Mouse (Mus musculus): Measurements from ENCODE around the gene Apex1. TPM values are rescaled to one million over a fixed set of nuclear protein-coding genes. Genes with fewer than 3 reads are reported as not detected.

Gene Apex1
- 16.7 and 21.3 TPM in 2 replicates for polyA plus RNA-seq (2012; ENCODE audit: insufficient read depth, insufficient read length, missing spikeins)

DNA sequence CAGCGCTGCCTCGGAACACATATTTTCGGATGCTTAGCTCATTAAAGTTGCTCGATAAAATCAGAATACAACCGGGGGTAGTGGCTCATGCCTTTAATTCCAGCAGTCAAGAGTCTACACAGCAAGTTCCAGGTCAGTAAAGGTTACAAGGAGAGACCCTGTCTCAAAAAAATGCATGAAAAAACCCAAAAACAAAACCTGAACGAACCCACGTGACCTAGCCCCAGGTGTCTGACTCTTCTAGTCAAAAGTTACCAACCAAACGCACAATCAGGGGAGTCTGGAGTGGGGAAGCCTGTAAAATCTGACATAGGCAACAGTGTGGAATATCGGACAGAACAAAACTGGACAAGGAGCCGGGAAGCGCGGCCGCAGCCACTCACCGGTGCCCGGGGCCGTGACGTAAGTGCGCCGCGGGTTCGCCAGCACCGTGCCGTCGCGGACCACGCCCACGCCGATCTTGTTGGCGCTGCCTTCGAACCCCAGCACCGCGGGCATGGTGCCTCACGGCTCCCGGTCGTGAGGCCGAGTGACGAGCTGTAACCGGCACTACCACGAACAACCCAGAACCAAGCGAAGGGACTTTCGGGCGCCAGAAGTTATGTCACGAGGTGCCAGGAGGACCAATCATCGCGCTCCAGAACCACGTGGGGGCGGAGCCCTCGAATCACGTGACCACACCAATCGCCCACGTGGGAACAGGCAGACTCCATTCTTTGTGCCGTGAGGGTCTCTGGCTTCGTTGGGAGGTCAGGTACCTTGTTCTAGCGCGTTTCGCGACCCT, at the start of gene Apex1, which contains the start of gene Osgep:
Gene Apex1, plus strand, starts transcription at position 688 of the 784 bp plus-strand sequence.
Gene Osgep, minus strand, starts transcription at position 613 of the 784 bp plus-strand sequence.
- Histone ChIP-seq H3K27ac (ENCODE audit: insufficient read depth, low read depth, low read length) (peak within 1 kb of the TSS; percentile 87), H3K4me3 (ENCODE audit: insufficient read depth, low read length) (peak within 1 kb of the TSS; percentile 82), H3K4me1 (ENCODE audit: control insufficient read depth, insufficient read depth, low read length) (peaks cover 17% of the 10 kb centered on the region)
- TF ChIP-seq CTCF (IDR thresholded peaks at IDR 0.05; ENCODE audit: low read depth, low read length) = no peak
- no peak for TF ChIP-seq POLR2A (IDR thresholded peaks at IDR 0.05; ENCODE audit: borderline replicate concordance, low read depth, low read length)

DNA sequence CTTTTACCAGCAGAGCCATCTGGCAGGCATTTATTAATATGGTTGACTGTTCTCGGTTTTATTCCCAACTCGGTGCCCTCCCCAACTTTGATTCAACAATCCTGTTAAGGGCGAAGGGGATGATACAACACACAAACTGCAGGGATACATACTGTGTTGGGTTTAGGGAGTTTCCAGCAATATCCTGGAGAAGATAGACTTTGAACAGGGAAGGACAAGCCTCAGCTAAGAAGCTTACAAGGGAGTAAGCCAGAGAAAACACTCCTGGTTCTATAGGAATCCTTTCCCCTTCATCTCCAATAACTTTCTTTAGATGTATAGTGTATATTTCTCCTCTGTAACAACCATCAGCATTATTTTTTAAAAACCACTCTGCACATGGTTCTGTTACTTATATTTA, 49.6 kb upstream of the Apex1 start:
- TF ChIP-seq POLR2A (IDR thresholded peaks at IDR 0.05; ENCODE audit: borderline replicate concordance, low read depth, low read length) (no peak), CTCF (IDR thresholded peaks at IDR 0.05; ENCODE audit: low read depth, low read length) (no peak)
- Histone ChIP-seq H3K4me3 (ENCODE audit: insufficient read depth, low read length) (no peak overlapping the region), H3K27ac (ENCODE audit: insufficient read depth, low read depth, low read length) (no peak overlapping the region), H3K4me1 (ENCODE audit: control insufficient read depth, insufficient read depth, low read length) (peaks cover 24% of the 10 kb centered on the region)

DNA sequence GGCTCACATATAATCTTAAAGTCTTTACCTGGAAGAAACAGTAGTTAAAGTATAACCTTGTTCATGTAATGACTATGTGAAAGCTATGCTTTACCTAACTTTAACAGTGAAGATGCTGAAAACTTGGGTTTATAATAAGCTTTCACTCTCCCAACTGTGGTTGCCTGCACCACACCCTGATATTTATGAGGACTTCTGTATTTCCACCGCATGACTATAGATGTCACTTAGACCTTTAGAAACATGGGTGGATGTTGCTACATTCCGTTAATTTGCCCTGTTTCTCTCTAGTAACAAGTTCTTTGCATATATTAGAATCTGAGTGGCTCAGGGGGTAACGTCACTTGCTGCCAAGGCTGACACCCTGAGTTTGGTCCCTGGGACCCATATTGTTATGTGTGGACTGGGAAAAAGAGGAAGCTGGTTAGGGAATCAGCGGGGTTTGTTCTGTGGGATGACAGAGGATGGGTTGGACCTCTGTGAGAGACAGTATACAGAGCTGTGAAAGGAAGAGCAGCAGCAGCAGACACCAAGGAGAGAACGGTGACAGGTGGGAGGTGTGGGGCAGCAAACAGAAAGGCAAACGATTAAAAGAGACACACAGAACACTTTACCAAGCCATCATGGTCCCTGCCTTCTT, 49.1 kb upstream of the Apex1 start:
- H3K27ac ChIP-seq (ENCODE audit: insufficient read depth, low read depth, low read length) = no peak overlapping the region
- H3K4me1 ChIP-seq (ENCODE audit: control insufficient read depth, insufficient read depth, low read length) = peaks cover 24% of the 10 kb centered on the region
- TF ChIP-seq CTCF (IDR thresholded peaks at IDR 0.05; ENCODE audit: low read depth, low read length) (no peak), POLR2A (IDR thresholded peaks at IDR 0.05; ENCODE audit: borderline replicate concordance, low read depth, low read length) (no peak)
- no peak overlapping the region for H3K4me3 ChIP-seq (ENCODE audit: insufficient read depth, low read length)

DNA sequence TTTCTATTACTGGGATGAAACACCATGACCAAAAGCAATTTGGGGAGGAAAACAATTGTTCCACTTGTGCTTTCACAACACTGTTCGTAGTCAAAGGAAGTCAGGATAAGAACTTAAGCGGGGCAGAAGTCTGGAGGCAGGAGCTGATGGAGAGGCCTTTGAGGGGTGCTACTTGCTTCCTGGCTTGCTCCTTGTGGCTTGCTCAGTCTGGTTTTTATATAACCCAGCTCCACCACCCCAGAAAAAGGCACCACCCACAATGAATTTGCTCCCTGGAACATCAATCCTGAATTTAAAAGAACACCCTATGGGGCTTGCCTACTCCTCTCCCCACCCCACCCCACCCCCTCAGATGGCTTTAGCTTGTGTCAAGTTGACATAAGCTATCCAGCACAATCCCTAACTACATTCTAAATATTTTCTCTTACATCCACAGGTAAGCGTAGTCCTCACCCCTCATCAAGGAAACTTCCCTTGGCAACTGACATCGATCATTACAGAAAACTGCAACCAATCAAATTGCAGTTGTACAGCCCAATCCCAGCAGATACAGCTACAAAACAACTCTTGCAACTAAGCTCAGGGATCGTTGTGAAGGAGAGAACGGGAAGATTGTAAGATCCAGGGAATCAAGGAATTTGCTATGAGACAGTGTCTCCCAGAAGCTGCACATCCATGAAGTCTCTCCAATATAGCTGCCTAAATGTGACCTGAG, 48.4 kb upstream of the Apex1 start:
- Histone ChIP-seq H3K27ac (ENCODE audit: insufficient read depth, low read depth, low read length) (no peak overlapping the region), H3K4me3 (ENCODE audit: insufficient read depth, low read length) (no peak overlapping the region), H3K4me1 (ENCODE audit: control insufficient read depth, insufficient read depth, low read length) (peaks cover 19% of the 10 kb centered on the region)
- TF ChIP-seq CTCF (IDR thresholded peaks at IDR 0.05; ENCODE audit: low read depth, low read length) (no peak), POLR2A (IDR thresholded peaks at IDR 0.05; ENCODE audit: borderline replicate concordance, low read depth, low read length) (no peak)

DNA sequence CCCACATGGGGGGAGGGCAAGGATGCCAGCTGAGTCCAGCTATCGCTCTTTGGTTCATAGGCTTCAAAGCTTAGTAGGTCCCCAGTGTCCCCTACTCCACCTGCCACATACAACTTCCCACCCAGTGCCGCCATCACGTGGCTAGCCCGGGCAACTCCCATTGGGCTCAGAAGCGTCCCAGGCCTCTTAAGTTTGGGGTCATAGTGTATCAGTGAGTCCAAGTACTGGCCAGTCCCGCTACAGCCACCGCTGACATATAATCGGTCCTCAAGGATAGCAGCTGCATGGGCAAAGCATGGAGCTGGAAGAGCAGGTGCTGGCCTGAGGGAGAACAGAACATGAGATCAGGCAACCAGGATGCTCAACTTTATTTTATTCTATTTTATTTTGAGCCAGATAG, 33.1 kb upstream of the Apex1 start:
- H3K27ac ChIP-seq (ENCODE audit: insufficient read depth, low read depth, low read length) = no peak overlapping the region
- TF ChIP-seq POLR2A (IDR thresholded peaks at IDR 0.05; ENCODE audit: borderline replicate concordance, low read depth, low read length) = no peak
- TF ChIP-seq CTCF (IDR thresholded peaks at IDR 0.05; ENCODE audit: low read depth, low read length) = no peak
- H3K4me1 ChIP-seq (ENCODE audit: control insufficient read depth, insufficient read depth, low read length) = peaks cover 39% of the 10 kb centered on the region

DNA sequence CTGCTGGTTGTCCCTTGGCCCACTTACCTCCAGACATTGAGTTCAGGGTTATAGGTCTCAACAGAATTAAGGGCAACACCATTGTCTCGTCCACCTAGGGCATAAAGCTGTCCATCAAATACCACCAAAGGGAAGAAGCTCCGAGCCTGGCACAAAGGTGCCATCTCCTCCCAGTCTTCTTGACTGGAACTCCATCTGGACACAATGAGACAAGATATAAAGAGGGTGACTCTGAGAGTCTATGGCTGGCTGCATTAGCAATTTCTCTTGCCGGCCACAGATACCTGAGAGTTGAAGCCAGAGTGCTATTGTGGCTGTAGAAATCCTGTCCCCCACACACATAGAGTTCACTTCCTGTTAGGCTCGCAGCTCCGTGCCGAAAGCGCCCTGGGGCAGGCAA, 32.7 kb upstream of the Apex1 start:
- Histone ChIP-seq H3K4me1 (ENCODE audit: control insufficient read depth, insufficient read depth, low read length) (peaks cover 43% of the 10 kb centered on the region), H3K4me3 (ENCODE audit: insufficient read depth, low read length) (peak overlapping the region; percentile 29), H3K27ac (ENCODE audit: insufficient read depth, low read depth, low read length) (peak overlapping the region; percentile 84)
- TF ChIP-seq POLR2A (IDR thresholded peaks at IDR 0.05; ENCODE audit: borderline replicate concordance, low read depth, low read length) (no peak), CTCF (IDR thresholded peaks at IDR 0.05; ENCODE audit: low read depth, low read length) (no peak)

More for the DNA sequence above, 33.1 kb upstream of the Apex1 start:
- no peak overlapping the region for H3K4me3 ChIP-seq (ENCODE audit: insufficient read depth, low read length)

DNA sequence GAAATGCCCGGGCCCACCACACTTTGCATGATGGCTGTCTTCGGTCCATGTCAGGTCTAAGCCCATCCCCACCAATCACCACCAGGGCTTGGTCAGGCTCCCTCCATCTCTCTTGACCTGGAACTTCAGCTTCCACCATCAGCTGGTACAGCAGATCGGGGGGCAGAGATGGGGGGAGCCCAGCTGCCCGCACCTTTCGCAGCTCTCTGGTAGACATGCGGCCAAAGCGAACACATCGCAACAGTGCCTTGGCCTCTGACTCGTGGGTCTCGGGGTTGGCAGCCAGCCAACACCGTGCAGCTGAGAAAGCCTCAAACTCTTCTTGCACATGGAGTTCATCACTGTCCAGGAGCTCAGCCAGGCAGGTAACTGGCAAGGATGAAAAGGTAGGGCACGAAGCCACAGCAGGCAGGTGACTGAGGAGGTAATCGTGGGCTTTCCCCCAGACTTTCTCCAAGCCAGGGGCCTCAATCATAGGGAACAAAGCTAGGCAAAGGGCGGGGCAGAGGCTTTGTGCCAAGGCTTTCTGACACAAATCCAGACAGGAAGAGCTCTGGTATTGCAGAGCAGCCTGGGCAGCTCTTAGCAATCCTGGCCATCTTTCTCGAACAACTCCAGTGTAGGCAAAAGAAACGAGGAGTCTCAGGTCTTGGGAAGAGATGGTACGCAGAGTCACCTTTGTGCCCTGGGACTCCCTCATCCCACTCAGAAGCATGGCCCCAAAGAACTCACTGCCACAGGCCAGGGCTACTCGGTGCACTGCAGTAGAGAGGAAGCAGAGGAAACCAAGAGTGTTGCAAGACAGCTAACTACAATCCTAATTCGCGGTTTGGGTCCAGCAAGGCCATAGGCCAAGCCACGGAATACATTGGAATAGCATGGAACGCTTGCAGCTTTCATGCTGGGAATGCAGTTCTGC, 32.0 kb upstream of the Apex1 start:
- TF ChIP-seq CTCF (IDR thresholded peaks at IDR 0.05; ENCODE audit: low read depth, low read length) (no peak), POLR2A (IDR thresholded peaks at IDR 0.05; ENCODE audit: borderline replicate concordance, low read depth, low read length) (no peak)
- H3K4me3 ChIP-seq (ENCODE audit: insufficient read depth, low read length) = peak overlapping the region; percentile 29
- H3K4me1 ChIP-seq (ENCODE audit: control insufficient read depth, insufficient read depth, low read length) = peaks cover 49% of the 10 kb centered on the region
- H3K27ac ChIP-seq (ENCODE audit: insufficient read depth, low read depth, low read length) = peak overlapping the region; percentile 84

DNA sequence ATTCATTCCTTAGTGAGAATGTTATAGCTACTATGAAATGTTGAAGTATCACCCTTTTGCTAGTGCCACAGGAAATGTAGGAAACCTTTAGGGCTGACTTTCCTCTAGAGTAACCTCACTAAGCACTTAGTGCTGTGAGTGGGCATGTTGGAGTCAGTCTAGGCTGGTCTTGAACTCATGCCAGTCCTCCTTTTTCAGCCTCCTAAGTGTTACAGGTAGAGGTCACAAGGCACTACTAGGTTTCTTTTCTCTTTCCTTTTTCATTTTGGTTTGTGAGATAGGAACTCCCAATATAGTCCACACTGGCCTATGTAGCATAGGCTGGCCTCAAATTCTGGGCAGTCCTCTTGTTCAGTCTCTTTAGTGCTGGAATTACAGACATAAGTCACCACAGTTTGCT, 29.4 kb upstream of the Apex1 start:
- Histone ChIP-seq H3K4me3 (ENCODE audit: insufficient read depth, low read length) (no peak overlapping the region), H3K4me1 (ENCODE audit: control insufficient read depth, insufficient read depth, low read length) (peaks cover 50% of the 10 kb centered on the region), H3K27ac (ENCODE audit: insufficient read depth, low read depth, low read length) (peak overlapping the region; percentile 72)
- TF ChIP-seq POLR2A (IDR thresholded peaks at IDR 0.05; ENCODE audit: borderline replicate concordance, low read depth, low read length) (no peak), CTCF (IDR thresholded peaks at IDR 0.05; ENCODE audit: low read depth, low read length) (no peak)
